In the genomic region with DNA sequence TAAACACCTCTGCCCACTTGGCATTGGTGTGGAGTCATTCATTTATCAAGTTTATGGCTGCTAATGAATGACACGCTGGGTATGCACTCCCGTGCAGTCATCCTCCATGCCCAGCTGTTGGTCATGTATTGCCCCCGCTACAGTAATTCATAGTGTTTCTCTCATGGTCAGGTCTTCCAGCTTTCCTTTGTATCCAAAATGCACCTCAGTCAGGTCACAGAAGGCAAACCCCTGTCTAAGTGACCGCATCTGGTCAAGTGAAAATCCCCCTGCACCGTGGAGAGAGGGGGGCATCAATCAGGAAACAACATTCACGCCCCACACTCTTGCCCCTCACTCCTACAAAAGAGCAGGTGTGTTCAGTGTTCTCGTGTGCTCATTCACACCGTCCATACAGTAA, we compare ENCODE assay signal across 42 mouse cellular contexts. TPM values are rescaled to one million over a fixed set of nuclear protein-coding genes. Genes with fewer than 3 reads are reported as not detected.
"Had no signal": no experiment of that assay in that cellular context is flagged by ENCODE, and none has a peak within 500 bp of the region (broad histone marks: within the 10 kb centered on the region; RNA-seq: fewer than 3 reads in every experiment).

No protein-coding gene starts in this region.

- H3K9ac ChIP-seq: limb, embryonic 12.5 days; limb, embryonic 13.5 days; limb, embryonic 15.5 days; liver, embryonic 12.5 days; liver, embryonic 13.5 days; liver, embryonic 14.5 days; liver, embryonic 15.5 days; lung, embryonic 14.5 days; lung, embryonic 15.5 days; midbrain, embryonic 12.5 days; midbrain, embryonic 13.5 days; midbrain, embryonic 15.5 days; neural tube, embryonic 12.5 days; neural tube, embryonic 13.5 days had no signal

- DNase-seq: left cerebral cortex, postnatal 4 days; liver; liver, embryonic 13.5 days; lung, adult 18-20 months; lung, adult 2 months; lung, embryonic 14.5 days; lung, postnatal 10 days; lung, postnatal 14 days; lung, postnatal 36 days; lung, postnatal 4 days; midbrain, embryonic 14.5 days had no signal

- H3K27ac ChIP-seq: limb, embryonic 10.5 days; limb, embryonic 12.5 days; limb, embryonic 13.5 days; limb, embryonic 15.5 days; liver, embryonic 12.5 days; liver, embryonic 13.5 days; liver, embryonic 14.5 days; liver, embryonic 15.5 days; lung, embryonic 15.5 days; macrophage; midbrain, embryonic 10.5 days; midbrain, embryonic 12.5 days; midbrain, embryonic 13.5 days; midbrain, embryonic 15.5 days; neural tube, embryonic 12.5 days; neural tube, embryonic 13.5 days had no signal

- H3K27me3 ChIP-seq: limb, embryonic 12.5 days; limb, embryonic 13.5 days; limb, embryonic 15.5 days; liver, embryonic 12.5 days; liver, embryonic 13.5 days; liver, embryonic 15.5 days; lung, embryonic 15.5 days; midbrain, embryonic 12.5 days; midbrain, embryonic 13.5 days; midbrain, embryonic 15.5 days; neural tube, embryonic 12.5 days; neural tube, embryonic 13.5 days had no signal

- ATAC-seq: liver, embryonic 12.5 days; lung, postnatal 0 days; midbrain, embryonic 13.5 days; midbrain, embryonic 15.5 days; midbrain, embryonic 16.5 days had no signal

- H3K9me3 ChIP-seq: limb, embryonic 10.5 days; limb, embryonic 12.5 days; limb, embryonic 13.5 days; limb, embryonic 15.5 days; liver, embryonic 12.5 days; liver, embryonic 13.5 days; liver, embryonic 15.5 days; lung, embryonic 15.5 days; midbrain, embryonic 10.5 days; midbrain, embryonic 12.5 days; midbrain, embryonic 13.5 days; midbrain, embryonic 15.5 days; neural tube, embryonic 12.5 days; neural tube, embryonic 13.5 days had no signal

- H3K36me3 ChIP-seq: limb, embryonic 10.5 days; limb, embryonic 12.5 days; limb, embryonic 13.5 days; limb, embryonic 15.5 days; liver, embryonic 12.5 days; liver, embryonic 15.5 days; lung, embryonic 15.5 days; midbrain, embryonic 10.5 days; midbrain, embryonic 12.5 days; midbrain, embryonic 13.5 days; midbrain, embryonic 15.5 days; neural tube, embryonic 12.5 days; neural tube, embryonic 13.5 days had no signal

- H3K4me1 ChIP-seq: limb, embryonic 15.5 days; liver, embryonic 12.5 days; liver, embryonic 13.5 days; lung, embryonic 15.5 days; megakaryocyte, embryonic 14.5 days; midbrain, embryonic 12.5 days; midbrain, embryonic 13.5 days; midbrain, embryonic 15.5 days; neural tube, embryonic 12.5 days; neural tube, embryonic 13.5 days had no signal

- H3K4me2 ChIP-seq: limb, embryonic 12.5 days; limb, embryonic 13.5 days; limb, embryonic 15.5 days; liver, embryonic 11.5 days; liver, embryonic 12.5 days; liver, embryonic 13.5 days; liver, embryonic 15.5 days; lung, embryonic 14.5 days; lung, embryonic 15.5 days; midbrain, embryonic 11.5 days; midbrain, embryonic 12.5 days; midbrain, embryonic 13.5 days; midbrain, embryonic 15.5 days; neural tube, embryonic 12.5 days; neural tube, embryonic 13.5 days had no signal

- H3K4me3 ChIP-seq: limb, embryonic 10.5 days; limb, embryonic 12.5 days; limb, embryonic 13.5 days; limb, embryonic 15.5 days; liver, embryonic 12.5 days; liver, embryonic 13.5 days; liver, embryonic 15.5 days; lung, embryonic 15.5 days; midbrain, embryonic 10.5 days; midbrain, embryonic 12.5 days; midbrain, embryonic 13.5 days; midbrain, embryonic 15.5 days; myocyte; neural tube, embryonic 12.5 days; neural tube, embryonic 13.5 days had no signal

RNA-seq across cellular contexts. Expression of a gene that starts 4.5 kb away (rescaled TPM):
- total RNA-seq: left cerebral cortex, postnatal 10 days; left cerebral cortex, postnatal 14 days; left cerebral cortex, postnatal 25 days; left cerebral cortex, postnatal 36 days; left cerebral cortex, postnatal 4 days; megakaryocyte progenitor cell, adult 5-6 weeks; megakaryocyte, adult 5-6 weeks; megakaryocyte-erythroid progenitor cell, adult 5-6 weeks; midbrain, postnatal 0 days; monocyte, adult 5-6 weeks had no signal
- polyA plus RNA-seq: limb, embryonic 10.5 days; limb, embryonic 12.5 days; lung, embryonic 14.5 days; macrophage; midbrain, embryonic 10.5 days; midbrain, embryonic 11.5 days; midbrain, embryonic 12.5 days; midbrain, embryonic 13.5 days; midbrain, embryonic 14.5 days; midbrain, embryonic 16.5 days; midbrain, postnatal 0 days; myocyte; neural tube, embryonic 11.5 days; neural tube, embryonic 12.5 days had no signal

RNA-seq across cellular contexts. Expression of a gene that starts 59.9 kb away (rescaled TPM):
- total RNA-seq: megakaryocyte, adult 5-6 weeks; megakaryocyte-erythroid progenitor cell, adult 5-6 weeks; monocyte, adult 5-6 weeks had no signal
